Comparison of ENCODE assay signal across 28 mouse cellular contexts in the genomic region with DNA sequence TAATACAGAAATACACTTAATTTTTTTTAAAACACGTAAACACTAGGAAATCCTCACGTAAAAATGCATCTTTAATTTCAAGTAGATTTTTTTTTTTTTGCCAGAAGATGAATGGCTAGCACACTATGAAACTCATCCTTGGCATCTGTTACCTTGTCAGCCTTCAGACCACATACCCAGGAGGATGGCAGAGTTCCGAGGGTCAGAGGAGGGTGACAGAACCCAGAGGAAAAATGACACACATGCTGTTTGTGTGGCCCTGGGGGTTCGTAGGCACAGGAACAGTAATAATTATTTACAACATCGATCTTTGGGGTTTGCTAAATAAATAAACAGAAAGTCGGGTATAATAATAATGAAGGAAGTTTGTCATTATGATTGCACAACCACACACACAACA.
"Had no signal": no experiment of that assay in that cellular context is flagged by ENCODE, and none has a peak within 500 bp of the region (broad histone marks: within the 10 kb centered on the region; RNA-seq: fewer than 3 reads in every experiment).

No protein-coding gene starts in this region.

- H3K27ac ChIP-seq: gastrocnemius, adult 2 months; heart, embryonic 10.5 days; hindbrain, embryonic 10.5 days; hindbrain, embryonic 12.5 days; hindbrain, embryonic 15.5 days; intestine, embryonic 15.5 days; layer of hippocampus, adult 2 months; left cerebral cortex, adult 2 months; limb, embryonic 10.5 days; limb, embryonic 12.5 days; liver, embryonic 13.5 days; liver, embryonic 15.5 days had no signal

- H3K27me3 ChIP-seq: heart, embryonic 12.5 days; hindbrain, embryonic 12.5 days; hindbrain, embryonic 15.5 days; intestine, embryonic 15.5 days; limb, embryonic 12.5 days; liver, embryonic 13.5 days; liver, embryonic 15.5 days had no signal

- H3K4me3 ChIP-seq: gastrocnemius, adult 2 months; heart, embryonic 10.5 days; heart, embryonic 12.5 days; hindbrain, embryonic 10.5 days; hindbrain, embryonic 12.5 days; hindbrain, embryonic 15.5 days; intestine, embryonic 15.5 days; layer of hippocampus, adult 2 months; left cerebral cortex, adult 2 months; limb, embryonic 10.5 days; limb, embryonic 12.5 days; liver, embryonic 13.5 days; liver, embryonic 15.5 days had no signal

- H3K9ac ChIP-seq: heart, embryonic 12.5 days; hindbrain, embryonic 12.5 days; hindbrain, embryonic 15.5 days; intestine, embryonic 15.5 days; limb, embryonic 12.5 days; liver, embryonic 13.5 days; liver, embryonic 15.5 days; liver, postnatal 0 days had no signal

- H3K36me3 ChIP-seq: heart, embryonic 10.5 days; heart, embryonic 12.5 days; hindbrain, embryonic 10.5 days; hindbrain, embryonic 12.5 days; hindbrain, embryonic 15.5 days; intestine, embryonic 15.5 days; limb, embryonic 10.5 days; limb, embryonic 12.5 days; liver, embryonic 13.5 days; liver, embryonic 15.5 days had no signal

- DNase-seq: gastrocnemius, adult 2 months; gastrocnemius, postnatal 10 days; gastrocnemius, postnatal 25 days; heart, adult 18-20 months; heart, postnatal 10 days; heart, postnatal 4 days; kidney, adult 18-20 months; kidney, adult 8-10 months; kidney, postnatal 10 days; kidney, postnatal 25 days; kidney, postnatal 4 days; liver; liver, embryonic 13.5 days; liver, postnatal 0 days had no signal

- H3K9me3 ChIP-seq: heart, embryonic 10.5 days; heart, embryonic 12.5 days; hindbrain, embryonic 10.5 days; hindbrain, embryonic 12.5 days; hindbrain, embryonic 15.5 days; intestine, embryonic 15.5 days; limb, embryonic 10.5 days; limb, embryonic 12.5 days; liver, embryonic 13.5 days; liver, embryonic 15.5 days had no signal

- ATAC-seq: inflammation-experienced regulatory T-cells, adult 6 months; intestine, embryonic 15.5 days; intestine, postnatal 0 days; liver, postnatal 0 days had no signal

- H3K4me2 ChIP-seq: heart, embryonic 12.5 days; hindbrain, embryonic 12.5 days; hindbrain, embryonic 15.5 days; intestine, embryonic 15.5 days; limb, embryonic 12.5 days; liver, embryonic 11.5 days; liver, embryonic 13.5 days; liver, embryonic 15.5 days had no signal

- H3K4me1 ChIP-seq: heart, embryonic 10.5 days; heart, embryonic 12.5 days; hindbrain, embryonic 10.5 days; hindbrain, embryonic 12.5 days; hindbrain, embryonic 15.5 days; intestine, embryonic 15.5 days; limb, embryonic 12.5 days; liver, embryonic 13.5 days; liver, embryonic 15.5 days had no signal
